Mouse (Mus musculus): ENCODE measurements around the gene Podnl1.

GRCm38 (mm10) chr8:84125656-84126055 lies at the start of gene Podnl1:
- TF ChIP-seq EP300 (IDR thresholded peaks at IDR 0.05; ENCODE audit: low read depth) (no peak), CTCF (IDR thresholded peaks at IDR 0.05; ENCODE audit: low read depth) (no peak)

Data from liver, embryonic 14.5 days (tissue).